Mouse (Mus musculus) lung, adult 18-20 months (tissue): ENCODE measurements around the gene Ceacam18.
"Not testable (repeated sequence)": the region's sequence is repeated elsewhere in the genome, so short reads cannot be mapped to it uniquely, and the experiment has no call there.

Source experiments
- DNase-seq, 2 experiments: peaks; one replicate each; pipeline ENCODE4 v3.0.0; 2022; ENCODE audit warnings: mixed read lengths in 2 of 2

Ceacam18 gene

DNA sequence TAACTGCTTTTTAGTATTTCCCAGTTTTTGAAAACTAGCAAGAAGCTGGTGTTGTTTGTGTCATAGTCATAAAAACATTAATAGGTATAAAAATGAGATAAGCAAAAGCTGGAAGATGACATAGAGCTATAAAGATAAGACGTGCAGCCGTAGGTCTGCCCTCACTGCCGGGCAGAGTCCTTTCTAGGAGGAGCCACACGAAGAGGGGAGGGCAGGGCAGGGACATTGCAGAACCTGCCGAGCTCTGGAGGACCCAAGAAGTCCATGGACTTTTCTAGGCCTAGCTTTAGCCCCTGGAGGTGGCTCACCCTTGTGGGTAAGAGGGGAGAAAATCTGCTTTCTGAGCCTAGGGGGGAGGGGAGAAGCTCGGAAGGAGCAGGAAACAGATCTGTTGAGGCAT lies at the start of gene Ceacam18:
TSS of gene Ceacam18 (plus strand) at position 208 of the 400 bp plus-strand sequence.
- no peak for DNase-seq

DNA sequence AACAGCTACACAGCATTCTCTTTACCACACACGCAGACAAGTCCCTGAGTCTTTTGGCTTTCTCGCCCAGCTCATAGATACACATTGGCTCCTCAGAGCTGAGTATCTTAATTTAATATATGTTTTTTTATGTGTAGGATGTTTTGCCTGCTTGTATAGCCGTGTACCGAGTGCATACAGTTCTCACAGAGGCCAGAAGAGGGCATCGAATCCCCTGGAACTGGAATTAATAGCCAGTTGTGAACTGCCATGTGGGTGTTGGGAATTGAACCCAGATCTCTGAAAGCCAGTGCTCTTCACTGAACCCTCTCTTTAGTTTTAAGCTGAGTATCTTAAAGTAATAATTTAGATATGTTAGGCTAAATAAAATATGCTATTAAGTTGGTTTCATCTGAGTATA lies 49.7 kb upstream of the Ceacam18 start:
- DNase-seq: no peak

DNA sequence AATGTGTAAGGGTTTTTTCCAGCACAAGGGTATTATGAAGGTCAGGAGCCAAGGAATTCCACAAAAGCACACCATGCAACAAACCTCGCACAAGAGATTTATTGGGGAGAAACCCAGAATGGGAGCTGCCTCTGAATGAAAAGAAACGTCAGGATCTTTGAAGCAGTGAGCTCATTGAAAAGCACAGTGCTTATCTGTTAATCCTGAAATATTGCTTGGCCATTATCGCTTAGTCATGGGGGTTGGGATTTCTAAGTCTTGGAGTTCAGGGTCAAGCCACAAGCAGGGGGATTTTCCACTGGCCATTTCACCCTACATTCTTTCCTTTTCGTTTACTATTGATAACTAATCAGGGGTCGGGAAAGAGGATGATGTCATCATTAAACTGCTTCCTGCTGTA lies 32.6 kb upstream of the Ceacam18 start:
- no peak for DNase-seq

DNA sequence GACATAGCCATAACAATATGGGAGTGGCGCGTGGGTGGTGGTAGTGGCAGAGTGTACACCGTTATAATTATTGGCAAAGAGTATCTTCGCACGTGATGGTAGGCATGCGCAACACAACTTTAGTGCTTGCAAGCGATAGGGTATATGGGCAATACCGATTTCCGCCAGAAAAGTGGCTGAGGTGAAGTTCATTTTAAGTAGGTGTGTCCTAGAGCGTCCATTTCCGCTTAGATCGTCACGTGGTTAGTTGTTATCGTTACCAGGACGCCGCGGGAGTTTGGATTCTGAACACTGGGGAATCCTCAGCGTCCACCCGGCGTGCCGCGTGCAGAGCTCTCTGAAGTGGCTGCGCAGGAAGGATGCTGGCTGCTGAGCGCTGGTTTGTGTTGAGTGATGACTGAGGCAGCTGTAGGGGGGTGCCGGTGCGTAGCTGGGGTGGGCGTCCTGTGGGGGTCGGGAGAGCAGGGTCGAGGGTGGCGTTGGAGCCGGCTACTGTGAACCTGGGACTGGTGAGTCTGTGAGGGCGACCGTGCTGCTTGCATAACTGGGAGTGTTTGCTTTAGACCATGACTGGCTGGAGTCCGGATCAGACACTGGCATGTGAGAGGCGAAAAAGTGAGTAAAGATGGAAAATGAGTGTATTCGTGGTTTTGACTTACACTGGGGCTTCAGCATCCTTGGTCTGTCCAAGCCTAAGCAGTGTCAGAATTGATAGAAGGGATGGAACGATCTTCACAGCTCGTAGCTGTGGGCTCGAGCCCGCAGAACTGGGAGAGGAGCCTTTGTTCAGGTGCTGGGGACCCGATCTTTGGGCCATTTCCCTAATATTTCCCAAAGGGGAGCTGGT lies 27.4 kb upstream of the Ceacam18 start, which contains the start of gene Zfp819:
TSS of gene Zfp819 (plus strand) at position 274 of the 847 bp plus-strand sequence.
- DNase-seq: peak; percentile 44 to 47

DNA sequence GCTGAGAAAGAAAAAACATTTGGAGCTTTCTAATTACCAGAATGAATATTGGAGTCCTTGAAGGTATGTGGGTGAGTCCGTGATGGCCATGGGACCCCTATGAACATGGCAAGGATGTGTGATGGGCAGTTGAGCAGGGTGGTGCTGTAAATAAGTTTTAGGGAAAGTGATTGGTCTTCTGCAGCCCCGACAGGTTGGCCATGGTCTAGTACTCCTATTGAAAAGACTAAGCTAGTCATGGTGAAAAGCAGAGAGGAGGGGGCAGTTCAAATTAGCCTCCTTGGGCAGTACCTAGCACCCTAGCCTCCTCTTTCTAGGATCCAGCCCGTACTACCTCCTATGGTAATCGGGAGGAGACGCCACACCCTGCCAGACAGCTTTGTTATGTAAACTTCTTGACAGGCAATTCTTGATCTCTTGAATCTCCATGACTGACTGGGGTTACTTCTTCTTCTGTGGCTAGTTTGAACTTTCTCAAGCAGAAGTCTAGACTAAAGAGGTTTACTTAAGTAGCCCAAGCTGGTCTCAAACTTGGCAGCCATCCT lies 26.7 kb upstream of the Ceacam18 start:
- peak; percentile 1 to 10 for DNase-seq

DNA sequence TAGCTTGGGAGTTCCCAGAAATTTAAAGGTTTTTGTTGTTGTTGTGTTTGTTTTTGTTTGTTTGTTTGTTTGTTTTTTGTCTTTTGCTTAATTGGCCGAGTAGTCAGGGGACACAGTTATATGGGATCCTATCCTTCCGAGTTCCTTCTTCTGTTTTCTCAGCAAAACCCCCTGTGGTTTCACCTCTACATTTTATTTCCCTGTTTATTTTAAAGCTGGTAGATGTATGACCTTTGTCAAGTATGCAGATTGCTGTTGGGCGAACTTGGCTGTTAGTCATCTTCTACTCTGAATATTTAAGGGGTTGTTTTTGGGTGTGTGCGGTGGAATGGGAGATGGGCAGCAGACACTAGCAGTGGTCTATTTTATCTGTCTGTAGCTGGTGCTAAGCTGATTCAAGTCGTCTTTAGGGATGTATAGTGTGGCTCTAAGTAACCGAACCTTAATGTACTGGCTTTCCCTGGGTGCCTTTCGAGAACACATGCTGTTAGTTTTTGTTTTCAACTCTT lies 26.1 kb upstream of the Ceacam18 start:
- no peak for DNase-seq

DNA sequence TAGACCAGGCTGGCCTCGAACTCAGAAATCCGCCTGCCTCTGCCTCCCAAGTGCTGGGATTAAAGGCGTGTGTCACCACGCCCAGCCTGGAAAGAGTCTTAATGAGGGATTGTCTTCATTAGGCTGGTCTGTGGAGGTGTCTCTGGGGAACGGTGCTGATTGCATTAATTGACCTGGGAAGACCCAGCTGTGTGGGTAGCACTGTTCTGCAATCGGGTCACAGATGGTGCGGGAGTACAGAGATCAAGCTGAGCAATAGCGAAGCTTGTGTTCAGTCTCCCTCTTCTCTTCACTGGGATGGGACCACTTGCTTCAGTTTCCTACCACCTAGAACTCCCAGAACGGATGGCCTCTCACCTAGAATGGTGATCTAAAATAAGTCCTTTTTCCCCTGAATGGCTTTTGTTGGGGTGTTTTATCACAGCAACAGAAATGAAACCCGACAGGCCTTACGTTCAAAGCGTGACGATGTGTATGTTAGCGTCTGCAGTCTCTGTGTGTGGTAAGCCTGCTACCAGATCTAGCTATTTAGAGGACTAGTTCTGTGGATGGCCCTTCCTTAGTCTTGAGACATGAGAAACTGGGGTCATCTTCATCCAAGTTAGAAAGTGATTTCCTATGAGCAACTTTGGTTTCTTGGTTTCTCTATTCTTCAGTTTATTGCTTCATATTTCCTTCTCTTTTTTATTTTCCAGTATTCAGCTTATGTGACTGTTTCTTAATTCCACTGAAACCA lies 20.5 kb upstream of the Ceacam18 start:
- no peak for DNase-seq

DNA sequence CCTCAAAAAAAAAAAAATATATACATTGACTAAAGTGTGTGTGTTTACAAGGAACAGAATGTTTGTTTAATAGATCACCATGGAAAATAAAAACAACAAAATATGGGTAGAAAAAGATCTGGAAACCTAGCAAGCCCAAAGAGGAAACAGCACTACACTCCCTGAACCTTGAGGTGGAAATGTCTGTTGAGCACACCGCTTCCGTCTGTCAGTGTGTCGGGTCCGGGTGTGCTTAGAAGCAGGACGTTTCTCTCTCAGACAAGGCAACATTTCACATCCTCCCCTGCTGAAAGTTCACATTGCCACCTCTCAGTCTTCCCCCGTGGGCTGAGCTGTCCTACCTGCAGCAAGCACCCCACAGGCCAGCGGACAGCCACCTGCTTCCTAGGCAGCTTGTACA lies 11.6 kb upstream of the Ceacam18 start:
- no peak for DNase-seq

DNA sequence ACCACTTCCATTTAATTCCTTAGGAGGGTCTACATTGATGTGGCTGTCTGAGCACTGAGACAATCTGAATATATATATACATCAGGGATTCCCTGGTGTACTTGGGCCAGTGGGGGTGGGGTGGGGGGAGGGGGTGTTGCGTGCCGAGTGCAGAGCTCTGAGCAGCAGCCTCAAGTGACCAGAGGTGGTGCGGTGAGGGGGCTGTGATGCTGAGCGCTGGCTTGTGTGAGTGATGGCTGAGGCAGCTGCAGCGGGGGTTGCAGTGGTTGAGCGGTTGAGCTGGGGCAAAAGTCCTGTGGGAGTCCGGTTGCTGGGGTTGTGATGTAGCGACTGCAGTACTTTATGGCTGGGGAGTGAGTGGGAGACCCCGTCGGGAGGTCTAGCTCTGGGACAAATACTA lies 10.7 kb upstream of the Ceacam18 start:
- DNase-seq: no peak

DNA sequence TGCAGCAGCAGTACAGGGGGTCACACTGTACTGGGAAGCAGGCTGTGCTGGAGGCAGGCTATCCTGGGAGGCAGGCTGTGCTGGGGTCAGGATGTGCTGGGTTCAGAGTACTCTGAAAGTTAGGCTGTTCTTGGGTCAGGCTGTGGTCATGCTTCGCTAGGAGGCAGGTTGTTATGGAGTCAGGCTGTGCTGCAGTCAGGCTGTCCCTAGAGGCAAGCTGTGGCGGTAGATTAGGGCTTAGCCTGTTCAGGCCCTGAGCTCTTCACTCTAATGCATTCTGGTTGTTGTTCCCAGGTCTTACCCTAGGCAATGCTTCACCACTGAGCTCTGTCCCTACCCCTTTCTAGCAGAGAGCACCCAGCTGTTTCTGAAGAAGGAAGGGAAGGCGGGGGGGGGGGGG lies 9.4 kb upstream of the Ceacam18 start:
- no peak for DNase-seq

DNA sequence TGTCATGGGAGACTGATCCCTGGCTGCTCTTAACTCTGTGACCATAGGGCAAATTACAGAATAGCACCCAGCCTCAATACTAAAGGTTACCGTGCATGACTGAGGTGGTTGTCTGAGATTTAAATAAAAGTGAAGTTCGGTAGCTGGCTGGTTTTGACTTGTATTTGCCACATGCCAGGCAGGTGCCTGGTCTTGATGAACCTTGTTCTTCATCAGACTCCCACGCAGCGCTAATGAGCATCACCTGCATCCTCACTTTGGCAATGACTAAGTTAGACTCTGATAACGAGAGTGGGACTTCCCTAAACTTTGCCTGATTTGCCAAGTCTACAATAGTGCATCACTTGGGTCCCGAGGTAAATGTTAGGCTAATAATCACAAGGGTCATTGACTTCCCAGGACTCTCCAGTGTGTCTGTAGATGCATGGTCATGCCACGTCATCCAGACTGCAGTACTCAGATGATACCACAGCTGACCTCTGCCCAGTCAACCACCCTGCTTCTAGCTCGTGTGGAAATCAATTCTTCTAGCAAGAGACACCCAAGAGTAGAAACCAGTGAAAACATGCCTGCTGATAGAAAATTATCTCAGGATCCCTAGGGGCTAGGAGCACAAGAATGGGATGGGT lies 8.6 kb upstream of the Ceacam18 start:
- DNase-seq: no peak

DNA sequence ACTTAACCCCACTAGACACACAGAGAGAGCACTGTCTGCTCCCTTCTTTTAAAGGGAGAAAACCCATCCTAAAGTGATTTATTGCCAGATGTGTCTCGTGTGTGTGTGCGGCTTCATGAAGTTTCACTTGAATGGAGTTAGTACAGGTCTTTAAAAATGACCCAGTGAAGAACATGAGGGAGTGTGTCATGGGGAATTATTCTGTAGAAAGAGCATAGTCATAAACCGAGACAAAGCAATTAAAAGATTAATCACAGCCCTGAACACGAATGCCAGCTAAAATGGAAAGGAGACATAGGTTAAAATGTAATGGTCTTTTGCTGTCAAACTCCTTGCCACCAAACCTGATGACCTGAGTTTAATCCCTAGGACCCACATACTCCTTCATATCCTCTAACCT lies 567 bp upstream of the Ceacam18 start:
- DNase-seq: no peak

DNA sequence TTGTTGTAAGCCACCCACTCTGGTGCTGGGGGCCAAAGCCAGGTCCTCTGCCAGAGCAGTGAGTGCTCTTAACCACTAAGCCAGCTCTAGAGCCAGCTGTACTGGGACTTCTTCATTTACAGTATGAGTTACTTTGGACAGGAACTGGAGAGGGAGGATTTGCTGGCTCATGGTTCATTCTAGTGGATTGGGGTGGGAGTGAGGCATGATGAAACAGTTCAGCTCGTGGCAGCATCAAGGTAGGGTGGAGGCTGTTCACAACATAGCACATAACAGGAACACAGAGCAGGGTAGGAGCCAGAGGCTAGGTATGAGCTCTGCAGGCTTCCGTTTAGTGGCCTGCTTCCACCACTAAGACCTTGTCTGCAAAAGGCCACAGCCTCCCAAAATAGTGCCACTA lies 1.7 kb downstream of the Ceacam18 start:
- no peak for DNase-seq

DNA sequence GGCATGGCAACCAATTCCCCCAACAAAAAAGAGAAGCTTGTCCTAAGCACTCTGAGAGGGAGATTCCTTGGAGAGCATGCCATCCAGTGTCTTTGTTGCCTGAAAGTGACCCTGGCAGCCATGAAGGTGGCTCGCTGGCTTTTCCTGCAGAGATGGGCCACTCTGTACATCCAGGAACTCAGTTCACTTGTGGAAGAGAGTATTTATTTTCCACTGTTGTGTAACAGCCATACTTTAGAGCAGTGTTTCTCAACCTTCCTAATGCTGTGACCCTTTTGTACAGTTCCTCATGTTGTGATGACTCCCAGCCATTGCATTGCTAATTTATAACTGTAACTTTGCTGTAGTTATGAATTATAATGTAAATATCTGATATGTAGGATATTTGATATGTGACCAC lies 2.6 kb downstream of the Ceacam18 start:
- DNase-seq: no peak

DNA sequence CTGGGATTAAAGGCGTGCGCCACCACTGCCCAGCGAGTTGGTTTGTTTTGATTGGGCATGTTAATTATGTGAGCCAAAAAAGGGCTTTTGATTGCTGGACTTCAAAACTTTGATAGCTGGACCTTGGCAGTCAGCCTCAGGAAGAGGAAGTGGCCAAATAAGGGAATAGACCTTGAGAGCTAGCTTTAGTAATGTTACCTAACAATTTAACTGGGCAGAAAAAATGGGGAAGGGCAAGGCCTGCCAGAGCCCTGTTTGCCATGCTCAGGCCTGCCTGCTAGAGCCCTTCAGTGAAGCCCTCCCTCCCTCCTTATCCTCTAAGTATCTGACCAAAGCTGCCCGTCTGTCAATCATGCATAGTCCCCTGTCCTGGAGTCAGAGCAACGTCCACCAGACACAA lies 8.1 kb downstream of the Ceacam18 start:
- DNase-seq: peak; percentile 46 to 52

DNA sequence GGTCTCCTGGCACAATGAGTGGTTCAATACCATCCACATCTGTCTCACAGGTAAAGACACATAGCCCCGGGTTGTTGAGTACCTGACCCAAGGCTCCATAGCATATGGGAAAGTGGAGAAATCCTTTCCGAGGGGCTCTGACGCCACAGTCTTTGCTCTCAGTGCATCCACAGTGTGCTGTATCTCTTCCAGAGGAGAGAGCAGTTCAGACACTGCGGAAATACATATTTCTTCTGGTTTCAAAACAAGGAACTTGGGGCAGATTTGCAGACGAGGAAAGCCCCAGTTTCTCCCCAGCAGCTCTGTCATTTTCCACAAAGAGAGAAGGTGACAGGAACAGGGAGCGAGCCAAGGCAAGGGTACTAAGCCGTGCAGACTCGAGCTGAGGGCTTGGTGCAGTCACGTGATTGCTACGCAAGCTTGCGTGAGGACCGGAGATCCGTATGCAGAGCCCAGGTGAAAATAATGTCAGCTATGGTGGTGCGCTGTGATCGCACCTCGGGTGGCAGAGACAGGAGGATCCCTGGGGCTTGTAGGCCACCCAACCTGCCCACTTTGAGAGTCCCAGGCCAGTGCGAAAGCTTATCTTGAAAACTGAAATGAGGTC lies 8.6 kb downstream of the Ceacam18 start:
- DNase-seq: no peak

DNA sequence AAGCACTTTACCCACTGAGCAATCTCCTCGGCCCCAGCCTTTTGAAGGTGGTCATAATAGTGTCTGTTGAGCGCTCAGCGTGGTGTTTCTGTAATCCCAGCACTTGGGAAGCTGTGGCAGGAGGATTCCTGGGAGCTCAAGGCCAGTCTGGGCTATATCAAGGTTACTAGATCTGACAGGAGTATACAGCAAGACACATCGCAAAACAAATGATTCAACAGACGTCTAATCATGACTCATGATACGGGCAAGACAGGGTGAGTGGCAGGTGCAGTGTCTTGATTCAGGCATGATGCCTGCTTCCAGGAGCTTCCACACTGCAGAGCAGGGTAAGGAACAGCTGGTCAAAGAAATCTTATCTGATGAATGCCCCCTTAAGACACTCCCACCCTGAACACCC lies 18.2 kb downstream of the Ceacam18 start:
- no peak for DNase-seq

DNA sequence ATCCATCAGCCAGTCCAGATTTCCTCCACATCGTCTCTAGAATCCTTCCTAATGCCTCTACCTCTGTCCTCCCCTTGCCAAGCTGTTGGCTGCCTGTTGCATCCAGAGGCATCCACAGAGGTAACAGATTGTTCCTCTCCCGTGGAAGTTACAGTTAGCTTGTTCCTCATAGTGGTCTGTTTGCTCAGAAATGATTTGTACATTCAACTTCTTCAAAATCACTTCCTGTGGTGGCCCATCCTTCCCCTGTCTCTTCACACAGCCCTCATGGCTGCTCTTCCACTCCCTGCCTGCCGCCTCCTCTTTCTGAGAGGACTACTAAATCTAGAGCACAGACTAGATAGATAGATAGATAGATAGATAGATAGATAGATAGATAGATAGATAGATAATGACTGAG lies 20.0 kb downstream of the Ceacam18 start:
- no peak for DNase-seq

DNA sequence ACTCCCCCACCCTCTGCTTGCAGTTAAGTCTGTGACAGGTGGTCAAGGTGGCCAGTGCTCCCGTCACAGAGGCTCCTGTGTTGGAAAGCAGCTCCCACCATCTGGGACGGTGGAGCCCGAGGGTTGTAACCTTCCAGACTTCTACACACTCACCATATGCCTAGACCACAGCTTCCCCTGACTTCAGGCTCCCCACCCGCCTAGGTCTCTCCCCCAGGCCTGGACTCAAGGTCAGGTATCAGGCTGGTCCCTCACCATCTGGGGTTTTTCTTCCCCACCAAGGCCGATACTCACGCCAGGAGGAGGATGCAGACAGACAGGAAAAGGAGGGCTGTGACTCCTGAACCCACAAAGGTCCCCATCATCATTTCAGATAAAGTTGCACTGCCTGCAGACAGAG lies 21.7 kb downstream of the Ceacam18 start:
- DNase-seq: no peak

DNA sequence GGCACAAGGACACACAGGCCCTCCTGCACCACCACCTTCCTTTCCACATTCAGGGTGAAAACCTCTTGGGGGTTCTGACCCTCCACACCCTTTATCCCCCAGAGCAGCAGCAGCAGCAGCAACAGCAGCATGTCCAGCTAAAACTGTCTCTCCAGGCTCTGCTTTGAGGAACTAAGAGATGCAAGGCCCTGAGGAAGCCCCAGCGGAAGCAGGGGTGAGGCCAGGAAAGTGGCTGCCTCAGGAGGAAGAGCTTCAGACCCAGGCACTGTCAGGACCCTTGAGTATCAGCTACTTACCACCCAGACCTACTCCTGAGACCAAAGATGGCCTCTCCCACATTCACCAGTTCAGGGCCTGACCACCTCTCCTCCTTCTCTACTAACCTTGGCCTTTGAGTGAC lies 25.5 kb downstream of the Ceacam18 start, which contains the start of gene Siglece:
TSS of gene Siglece (minus strand) at position 160 of the 400 bp plus-strand sequence.
- DNase-seq: no peak

DNA sequence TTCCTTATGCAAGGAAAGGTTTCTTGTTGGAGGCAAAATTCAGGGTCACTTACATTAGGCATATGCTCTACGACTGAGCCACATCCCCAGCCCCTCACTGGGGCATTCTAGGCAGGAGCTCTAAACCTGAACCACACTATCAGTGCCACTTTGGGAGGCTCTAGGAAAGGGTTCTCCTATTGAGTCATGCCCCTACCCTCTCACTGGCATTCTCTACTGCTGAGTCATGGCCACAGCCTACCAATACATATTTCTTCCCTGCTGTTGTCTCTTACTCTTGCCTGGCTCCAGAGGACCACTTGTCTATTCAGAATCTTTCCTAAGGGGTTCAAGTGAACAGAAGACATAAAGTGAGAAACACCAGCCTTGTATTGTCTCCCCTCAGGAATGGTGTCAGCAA lies 28.3 kb downstream of the Ceacam18 start:
- no peak for DNase-seq

DNA sequence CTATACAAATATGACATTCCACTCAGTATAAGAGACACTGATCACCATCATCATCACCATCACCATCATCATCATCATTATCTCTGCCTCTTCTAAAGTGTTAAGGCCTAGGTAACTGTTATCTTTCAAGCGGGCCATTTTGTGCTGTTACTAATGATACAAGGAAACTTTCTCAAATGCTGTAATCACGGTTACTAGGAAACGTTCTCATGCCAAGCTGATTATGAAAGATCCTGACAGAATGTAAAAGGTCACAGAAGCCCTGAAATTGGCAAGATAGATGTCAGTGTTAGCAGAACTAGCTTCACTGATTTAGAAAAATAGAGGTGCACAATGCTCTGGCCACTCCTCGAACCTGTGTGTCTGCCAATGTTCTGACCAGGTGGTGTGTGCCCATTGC lies 32.7 kb downstream of the Ceacam18 start:
- DNase-seq: not testable (repeated sequence)

DNA sequence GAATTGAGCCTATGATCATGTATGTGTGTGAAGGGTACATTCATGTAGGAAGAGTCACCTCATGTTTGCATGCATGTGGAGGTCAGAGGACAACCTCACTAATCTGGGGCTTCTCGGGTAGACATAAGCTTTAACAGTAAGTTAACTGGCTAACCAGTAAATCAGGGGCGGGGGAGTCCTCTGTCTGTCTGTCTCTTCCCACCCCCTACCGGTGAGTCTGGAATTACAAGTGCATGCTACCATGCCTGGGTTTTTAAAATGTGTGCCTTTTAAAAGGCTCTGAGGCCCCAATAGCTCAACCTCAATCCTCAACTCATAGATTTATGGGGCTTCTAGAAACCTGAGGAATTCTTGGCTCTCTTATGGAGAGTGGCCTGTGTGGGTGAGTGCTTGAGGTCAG lies 34.1 kb downstream of the Ceacam18 start:
- DNase-seq: no peak
